Mouse (Mus musculus): ENCODE results near the gene Rnf212b. TPM values are rescaled to one million over a fixed set of nuclear protein-coding genes. Genes with fewer than 3 reads are reported as not detected.

Rnf212b gene
- polyA plus RNA-seq, 1 experiment from 2014 or later = not detected

DNA sequence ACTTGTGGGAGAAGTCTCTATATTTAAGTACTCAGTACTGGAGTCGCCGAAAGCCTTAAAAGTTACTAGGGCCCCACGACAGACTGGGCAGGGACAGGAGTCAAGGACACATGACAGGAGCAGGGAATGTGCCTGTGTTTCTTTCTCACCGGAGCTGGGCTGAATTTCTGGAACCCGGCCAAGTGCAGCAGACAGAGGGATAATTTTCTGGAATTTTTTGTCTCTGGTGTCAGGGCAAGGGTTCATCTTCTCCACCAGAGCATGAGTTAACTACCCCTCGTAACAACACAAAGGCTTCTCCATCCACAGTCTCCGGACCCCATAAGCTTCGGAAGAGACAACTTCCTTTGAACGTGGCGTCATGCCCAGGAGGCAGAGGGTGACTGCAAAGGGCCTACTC, 27.5 kb upstream of the Rnf212b start:
- 0 out of 2 replicates have a peak, but pooled peaks have one; percentile 52 for ATAC-seq (ENCODE audit: insufficient number of reproducible peaks, insufficient read depth, low FRiP score, low read depth)
- Histone ChIP-seq H3K27ac (replicated peaks in 1 of 2; ENCODE audit: control insufficient read depth in 1 of 2, insufficient read depth in 1 of 2, low read depth in 2 of 2, low read length in 2 of 2) (peak overlapping the region; percentile 78 to 88), H3K9me3 (ENCODE audit: control insufficient read depth, low read length) (no peaks in the 10 kb centered on the region), H3K36me3 (ENCODE audit: control insufficient read depth, insufficient read depth, low read length) (no peaks in the 10 kb centered on the region), H3K4me2 (ENCODE audit: low read length) (peak overlapping the region; percentile 4; the same call in 1 of the 2 replicates), H3K4me3 (ENCODE audit: control insufficient read depth in 1 of 2, insufficient read depth in 1 of 2, low read depth in 1 of 2, low read length in 2 of 2) (no peak overlapping the region), H3K27me3 (ENCODE audit: control insufficient read depth, insufficient read depth, low read length) (no peaks in the 10 kb centered on the region), H3K9ac (ENCODE audit: low read length) (no peak overlapping the region), H3K4me1 (ENCODE audit: control insufficient read depth in 2 of 2, insufficient read depth in 2 of 2, low read length in 2 of 2) (peaks cover 5 to 9% of the 10 kb centered on the region in 2 experiments; a peak in 2 of 4 replicates)
- WGBS = 21% methylated on average over 10 of the region's 10 CpGs

DNA sequence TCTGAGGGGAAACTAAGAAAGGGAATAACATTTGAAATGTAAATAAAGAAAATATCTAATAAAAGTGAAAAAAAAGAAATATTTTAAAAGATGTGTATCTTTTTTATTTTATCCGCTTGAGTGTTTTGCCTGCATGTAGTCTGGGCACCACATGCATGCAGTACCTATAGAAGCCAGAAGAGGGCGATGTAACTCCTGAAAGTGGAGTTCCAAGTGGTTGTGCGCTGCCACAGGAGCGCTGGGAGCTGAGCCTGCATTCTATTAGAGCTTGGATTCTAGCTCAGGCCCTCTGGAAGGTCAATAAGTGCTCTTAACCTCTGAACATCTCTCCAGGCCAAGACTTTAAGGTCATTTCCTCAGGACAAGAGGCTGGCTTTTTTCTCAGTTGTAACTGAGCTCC, 26.7 kb upstream of the Rnf212b start:
- Histone ChIP-seq H3K27ac (replicated peaks in 1 of 2; ENCODE audit: control insufficient read depth in 1 of 2, insufficient read depth in 1 of 2, low read depth in 2 of 2, low read length in 2 of 2) (no peak overlapping the region), H3K4me3 (ENCODE audit: control insufficient read depth in 1 of 2, insufficient read depth in 1 of 2, low read depth in 1 of 2, low read length in 2 of 2) (no peak overlapping the region), H3K4me2 (ENCODE audit: low read length) (no peak overlapping the region), H3K4me1 (ENCODE audit: control insufficient read depth in 2 of 2, insufficient read depth in 2 of 2, low read length in 2 of 2) (peaks cover 0 to 7% of the 10 kb centered on the region in 2 experiments; a peak in 2 of 4 replicates), H3K9me3 (ENCODE audit: control insufficient read depth, low read length) (no peaks in the 10 kb centered on the region), H3K36me3 (ENCODE audit: control insufficient read depth, insufficient read depth, low read length) (no peaks in the 10 kb centered on the region), H3K9ac (ENCODE audit: low read length) (no peak overlapping the region), H3K27me3 (ENCODE audit: control insufficient read depth, insufficient read depth, low read length) (no peaks in the 10 kb centered on the region; the same call in 1 of the 2 replicates)
- 59% methylated on average over 4 of the region's 4 CpGs for WGBS
- no peak for ATAC-seq (ENCODE audit: insufficient number of reproducible peaks, insufficient read depth, low FRiP score, low read depth)

DNA sequence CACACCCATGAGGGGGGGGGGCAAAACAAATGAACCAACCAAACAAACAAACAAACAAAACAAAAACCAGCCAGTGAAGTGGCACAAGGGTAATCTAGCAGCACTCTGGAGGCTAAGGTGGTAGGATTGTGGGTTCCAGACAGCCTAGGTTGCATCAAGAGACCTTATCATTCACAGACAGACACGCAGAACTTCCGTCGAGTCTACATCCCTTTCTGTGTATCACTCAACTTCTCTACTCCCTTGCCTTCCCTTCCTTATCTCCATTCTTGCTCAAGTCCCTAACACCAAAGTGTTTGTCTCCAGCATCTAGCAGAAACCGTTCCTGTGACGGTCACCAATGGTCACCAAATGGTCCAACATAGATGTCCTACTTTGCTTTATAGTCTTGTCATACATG, 25.7 kb upstream of the Rnf212b start:
- Histone ChIP-seq H3K4me2 (ENCODE audit: low read length) (no peak overlapping the region), H3K27ac (replicated peaks in 1 of 2; ENCODE audit: control insufficient read depth in 1 of 2, insufficient read depth in 1 of 2, low read depth in 2 of 2, low read length in 2 of 2) (no peak overlapping the region), H3K4me1 (ENCODE audit: control insufficient read depth in 2 of 2, insufficient read depth in 2 of 2, low read length in 2 of 2) (peaks cover 0 to 7% of the 10 kb centered on the region in 2 experiments; a peak in 2 of 4 replicates), H3K36me3 (ENCODE audit: control insufficient read depth, insufficient read depth, low read length) (no peaks in the 10 kb centered on the region), H3K9me3 (ENCODE audit: control insufficient read depth, low read length) (no peaks in the 10 kb centered on the region), H3K9ac (ENCODE audit: low read length) (no peak overlapping the region), H3K27me3 (ENCODE audit: control insufficient read depth, insufficient read depth, low read length) (no peaks in the 10 kb centered on the region; the same call in 1 of the 2 replicates), H3K4me3 (ENCODE audit: control insufficient read depth in 1 of 2, insufficient read depth in 1 of 2, low read depth in 1 of 2, low read length in 2 of 2) (no peak overlapping the region)
- no peak for ATAC-seq (ENCODE audit: insufficient number of reproducible peaks, insufficient read depth, low FRiP score, low read depth)
- 89% methylated on average over 5 of the region's 5 CpGs for WGBS

DNA sequence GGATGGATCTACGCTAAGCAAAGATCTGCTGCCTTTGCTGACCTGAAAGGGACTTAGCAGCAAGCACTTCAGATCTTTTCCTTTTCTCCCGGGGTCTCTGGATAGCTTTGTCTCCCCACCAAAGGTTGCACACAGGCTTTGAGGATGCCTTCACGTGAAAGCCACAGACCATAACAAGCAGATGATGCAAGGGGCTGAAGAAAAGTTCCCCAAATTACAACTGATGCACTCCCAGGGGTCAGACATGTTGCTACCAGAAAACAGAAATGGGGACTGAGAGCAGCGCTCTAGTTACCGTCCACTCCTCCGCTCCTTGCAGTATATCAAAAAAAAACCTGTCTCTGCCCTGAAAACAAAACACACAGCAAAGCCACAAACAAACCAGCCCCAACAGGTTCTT, 21.8 kb upstream of the Rnf212b start:
- ATAC-seq (ENCODE audit: insufficient number of reproducible peaks, insufficient read depth, low FRiP score, low read depth) = no peak

DNA sequence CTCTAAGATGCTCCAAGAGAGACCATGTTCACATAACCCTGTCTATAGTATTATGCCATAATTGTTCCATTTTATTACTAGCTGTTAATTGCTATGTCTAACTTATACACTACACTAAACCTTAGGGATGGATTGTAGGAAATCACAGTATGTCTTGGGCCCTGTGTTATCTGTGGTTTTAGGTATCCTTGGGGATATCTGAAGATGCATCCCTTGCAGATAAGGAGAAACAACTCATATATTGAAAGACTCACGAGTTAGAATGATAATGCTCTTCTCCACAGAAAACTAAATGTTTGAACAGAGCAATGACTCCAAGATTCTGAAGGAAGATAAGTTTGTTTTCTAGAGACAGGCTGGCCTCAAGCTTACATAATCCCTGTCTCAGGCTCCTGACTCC, 20.6 kb upstream of the Rnf212b start:
- no peaks in the 10 kb centered on the region for H3K4me1 ChIP-seq (ENCODE audit: control insufficient read depth in 2 of 2, insufficient read depth in 2 of 2, low read length in 2 of 2)
- no peaks in the 10 kb centered on the region; the same call in 1 of the 2 replicates for H3K27me3 ChIP-seq (ENCODE audit: control insufficient read depth, insufficient read depth, low read length)
- no peak overlapping the region for H3K4me3 ChIP-seq (ENCODE audit: control insufficient read depth in 1 of 2, insufficient read depth in 1 of 2, low read depth in 1 of 2, low read length in 2 of 2)
- no peak overlapping the region for H3K27ac ChIP-seq (replicated peaks in 1 of 2; ENCODE audit: control insufficient read depth in 1 of 2, insufficient read depth in 1 of 2, low read depth in 2 of 2, low read length in 2 of 2)
- H3K4me2 ChIP-seq (ENCODE audit: low read length) = no peak overlapping the region
- no peak overlapping the region for H3K9ac ChIP-seq (ENCODE audit: low read length)
- no peaks in the 10 kb centered on the region for H3K9me3 ChIP-seq (ENCODE audit: control insufficient read depth, low read length)
- no peaks in the 10 kb centered on the region for H3K36me3 ChIP-seq (ENCODE audit: control insufficient read depth, insufficient read depth, low read length)
- ATAC-seq (ENCODE audit: insufficient number of reproducible peaks, insufficient read depth, low FRiP score, low read depth) = no peak
- 52% methylated on average over 1 of the region's 1 CpGs for WGBS

More for the DNA sequence above, 21.8 kb upstream of the Rnf212b start:
- Histone ChIP-seq H3K36me3 (ENCODE audit: control insufficient read depth, insufficient read depth, low read length) (no peaks in the 10 kb centered on the region), H3K9me3 (ENCODE audit: control insufficient read depth, low read length) (no peaks in the 10 kb centered on the region), H3K27me3 (ENCODE audit: control insufficient read depth, insufficient read depth, low read length) (no peaks in the 10 kb centered on the region; the same call in 1 of the 2 replicates), H3K4me2 (ENCODE audit: low read length) (no peak overlapping the region), H3K4me3 (ENCODE audit: control insufficient read depth in 1 of 2, insufficient read depth in 1 of 2, low read depth in 1 of 2, low read length in 2 of 2) (no peak overlapping the region), H3K9ac (ENCODE audit: low read length) (no peak overlapping the region), H3K4me1 (ENCODE audit: control insufficient read depth in 2 of 2, insufficient read depth in 2 of 2, low read length in 2 of 2) (no peaks in the 10 kb centered on the region), H3K27ac (replicated peaks in 1 of 2; ENCODE audit: control insufficient read depth in 1 of 2, insufficient read depth in 1 of 2, low read depth in 2 of 2, low read length in 2 of 2) (no peak overlapping the region)
- WGBS = 77% methylated on average over 6 of the region's 6 CpGs

DNA sequence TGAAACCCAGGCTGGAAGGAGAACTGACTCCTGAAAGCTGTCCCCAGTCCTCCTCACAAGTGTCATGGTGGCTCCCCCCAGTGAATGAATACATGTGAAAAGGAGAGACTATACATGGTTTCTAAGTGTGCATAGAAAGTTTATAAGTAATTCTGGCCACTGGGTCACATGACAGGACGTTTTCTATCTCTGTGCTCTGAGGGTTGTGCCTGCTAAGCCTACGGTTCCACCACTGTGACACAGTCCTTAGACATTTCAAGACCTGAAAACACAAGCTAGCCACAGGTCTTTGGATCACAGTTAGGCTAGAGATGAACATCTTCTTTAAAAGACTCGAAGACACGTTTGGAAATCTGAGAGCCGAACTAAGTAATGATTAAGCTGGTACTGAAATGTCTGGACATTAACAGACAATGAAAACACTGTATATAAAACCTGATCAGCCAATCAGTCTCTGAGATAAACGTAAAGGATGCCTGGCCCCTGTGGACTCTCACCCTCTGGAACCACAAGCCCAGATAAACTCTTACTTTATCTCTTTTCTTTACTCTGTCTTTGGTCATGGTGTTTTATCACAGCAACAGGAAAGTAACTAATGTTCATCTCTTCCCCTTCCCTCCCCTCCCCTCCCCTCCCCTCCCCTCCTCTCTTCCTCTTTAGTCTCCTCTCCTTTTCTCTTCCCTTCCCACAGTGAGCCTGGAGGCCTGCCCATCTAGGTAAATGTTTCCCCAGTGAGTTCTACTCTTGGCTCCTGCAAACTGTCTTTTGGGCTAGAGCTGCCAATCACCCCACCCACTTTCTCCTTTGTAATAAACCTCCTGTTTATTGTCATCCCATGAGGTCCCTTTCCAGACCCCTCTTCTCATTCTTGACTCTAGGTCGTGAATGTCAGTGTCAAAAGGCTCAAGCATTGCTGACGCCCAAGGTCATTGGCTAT, 19.8 kb upstream of the Rnf212b start:
- H3K4me3 ChIP-seq (ENCODE audit: control insufficient read depth in 1 of 2, insufficient read depth in 1 of 2, low read depth in 1 of 2, low read length in 2 of 2) = no peak overlapping the region
- no peaks in the 10 kb centered on the region for H3K9me3 ChIP-seq (ENCODE audit: control insufficient read depth, low read length)
- no peak for ATAC-seq (ENCODE audit: insufficient number of reproducible peaks, insufficient read depth, low FRiP score, low read depth)
- no peak overlapping the region for H3K9ac ChIP-seq (ENCODE audit: low read length)
- WGBS = 69% methylated on average over 8 of the region's 8 CpGs
- no peak overlapping the region for H3K4me2 ChIP-seq (ENCODE audit: low read length)
- H3K27ac ChIP-seq (replicated peaks in 1 of 2; ENCODE audit: control insufficient read depth in 1 of 2, insufficient read depth in 1 of 2, low read depth in 2 of 2, low read length in 2 of 2) = no peak overlapping the region
- no peaks in the 10 kb centered on the region; the same call in 1 of the 2 replicates for H3K27me3 ChIP-seq (ENCODE audit: control insufficient read depth, insufficient read depth, low read length)
- H3K36me3 ChIP-seq (ENCODE audit: control insufficient read depth, insufficient read depth, low read length) = no peaks in the 10 kb centered on the region
- no peaks in the 10 kb centered on the region for H3K4me1 ChIP-seq (ENCODE audit: control insufficient read depth in 2 of 2, insufficient read depth in 2 of 2, low read length in 2 of 2)

DNA sequence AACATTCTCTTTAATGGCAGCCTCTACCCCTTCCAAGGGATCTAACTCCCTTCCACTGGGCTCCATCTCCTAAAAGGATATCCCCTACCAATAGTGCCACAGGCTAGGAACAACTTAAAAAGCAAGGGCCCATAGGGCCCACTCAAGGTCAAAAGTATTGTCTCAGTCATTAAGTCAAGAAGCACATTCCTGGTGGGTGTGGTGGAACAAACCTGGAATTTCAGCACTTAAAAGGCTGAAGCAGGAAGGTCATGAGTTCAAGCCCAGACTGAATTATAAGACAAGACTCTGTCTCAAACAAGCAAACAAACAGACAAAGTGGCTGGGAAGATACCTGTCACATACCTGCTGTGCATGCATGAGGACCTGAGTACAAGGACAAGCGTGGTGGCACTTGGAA, 18.0 kb upstream of the Rnf212b start:
- no peak overlapping the region for H3K4me2 ChIP-seq (ENCODE audit: low read length)
- 90% methylated on average over 1 of the region's 1 CpGs for whole genome bisulfite sequencing
- H3K4me1 ChIP-seq (ENCODE audit: control insufficient read depth in 2 of 2, insufficient read depth in 2 of 2, low read length in 2 of 2) = peaks cover 6 to 8% of the 10 kb centered on the region in 2 experiments
- no peak for ATAC-seq (ENCODE audit: insufficient number of reproducible peaks, insufficient read depth, low FRiP score, low read depth)
- H3K27me3 ChIP-seq (ENCODE audit: control insufficient read depth, insufficient read depth, low read length) = no peaks in the 10 kb centered on the region; the same call in 1 of the 2 replicates
- H3K36me3 ChIP-seq (ENCODE audit: control insufficient read depth, insufficient read depth, low read length) = no peaks in the 10 kb centered on the region
- H3K9me3 ChIP-seq (ENCODE audit: control insufficient read depth, low read length) = no peaks in the 10 kb centered on the region
- H3K27ac ChIP-seq (replicated peaks in 1 of 2; ENCODE audit: control insufficient read depth in 1 of 2, insufficient read depth in 1 of 2, low read depth in 2 of 2, low read length in 2 of 2) = no peak overlapping the region
- H3K9ac ChIP-seq (ENCODE audit: low read length) = no peak overlapping the region
- no peak overlapping the region for H3K4me3 ChIP-seq (ENCODE audit: control insufficient read depth in 1 of 2, insufficient read depth in 1 of 2, low read depth in 1 of 2, low read length in 2 of 2)

Measured in heart, embryonic 14.5 days (tissue).